Mouse (Mus musculus) limb, embryonic 14.5 days (tissue): Measurements from ENCODE around the gene Trabd2b. TPM values are rescaled to one million over a fixed set of nuclear protein-coding genes. Genes with fewer than 3 reads are reported as not detected.

ENCODE experiments used
- ATAC-seq: fragments of 200-750 bp; cut with Nextera tagmentation; 2 replicates; pipeline ENCODE4 v1.8.0; 2017; ENCODE audit warnings: low read depth, moderate number of reproducible peaks, moderate TSS enrichment; ENCODE audit not compliant: low FRiP score
- DNase-seq: peaks from one replicate; pipeline ENCODE4 v3.0.0-alpha.2; 2015; ENCODE audit warnings: low spot score
- H3K27ac ChIP-seq: fragments of 300-500 bp; sonication (generic); replicated peaks from 2 replicates; pipeline ENCODE4 v1.5.1; 2014; ENCODE audit warnings: low read depth, mild to moderate bottlenecking, low read length, moderate library complexity, mixed read lengths
- H3K27me3 ChIP-seq: fragments of 300-500 bp; sonication (generic); 2 replicates; pipeline ENCODE4 v1.6.1; 2014; ENCODE audit warnings: low read length, mixed read lengths; ENCODE audit not compliant: control insufficient read depth, insufficient read depth
- H3K36me3 ChIP-seq: fragments of 300-500 bp; sonication (generic); 2 replicates; pipeline ENCODE4 v1.6.1; 2014; ENCODE audit warnings: mild to moderate bottlenecking, low read length, moderate library complexity, mixed read lengths; ENCODE audit not compliant: control insufficient read depth, insufficient read depth
- H3K4me1 ChIP-seq: fragments of 300-500 bp; sonication (generic); 2 replicates; pipeline ENCODE4 v1.6.1; 2014; ENCODE audit warnings: antibody characterized with exemption, low read length, mixed read lengths; ENCODE audit not compliant: control insufficient read depth, insufficient read depth
- H3K4me2 ChIP-seq: fragments of 300-500 bp; sonication (generic); replicated peaks from 2 replicates; pipeline ENCODE4 v1.6.1; 2014; ENCODE audit warnings: low read depth, mild to moderate bottlenecking, low read length, moderate library complexity; ENCODE audit not compliant: severe bottlenecking
- H3K4me3 ChIP-seq: fragments of 300-500 bp; sonication (generic); replicated peaks from 2 replicates; pipeline ENCODE4 v1.5.1; 2014; ENCODE audit warnings: low read length
- H3K9ac ChIP-seq: fragments of 300-500 bp; sonication (generic); 2 replicates; pipeline ENCODE4 v1.6.1; 2014; ENCODE audit warnings: mild to moderate bottlenecking, low read depth, low read length, moderate library complexity; ENCODE audit not compliant: severe bottlenecking
- H3K9me3 ChIP-seq: fragments of 300-500 bp; sonication (generic); 2 replicates; pipeline ENCODE4 v1.6.1; 2016; ENCODE audit warnings: low read length; ENCODE audit not compliant: control insufficient read depth
- POLR2A ChIP-seq: fragments of 200-500 bp; IDR thresholded peaks from 2 replicates; pipeline ENCODE4 v1.8.0; 2012; ENCODE audit warnings: inconsistent platforms, mild to moderate bottlenecking, moderate library complexity, borderline replicate concordance; ENCODE audit not compliant: insufficient read depth, insufficient read length; ENCODE audit errors: extremely low read depth
- WGBS: fragments of 180-500 bp; shearing (Covaris S2); extraction: QIAGEN DNeasy Blood & Tissue Kit; methylation state at CpG from one replicate; pipeline ENCODE4 v1.1.7; 2014; 5-methylcytosine and 5-hydroxymethylcytosine counted together
- polyA plus RNA-seq, 2 experiments: library from polyadenylated mRNA; depleted of rRNA in 1 of 2; stranded (reverse) in 1 of 2; unstranded in 1 of 2; fragments of >200 nt; fragmentation: Nextera tagmentation in 1 of 2; extraction: Ambion mirVana in 1 of 2; gene quantifications; 2 replicates each; pipeline versions ENCODE4 v1.2.1 to v1.2.3; 2012 to 2014

The Trabd2b gene
- polyA plus RNA-seq, 2 experiments: 3.6 to 6.2 TPM

GRCm38 (mm10) chr4:114643679-114644208, 237.2 kb downstream of the Trabd2b start:
- ATAC-seq (no peak), DNase-seq (no peak)
- no peak for TF ChIP-seq POLR2A
- Histone ChIP-seq H3K9ac (no peak overlapping the region), H3K27ac (no peak overlapping the region), H3K27me3 (peaks cover 37% of the 10 kb centered on the region), H3K9me3 (no peaks in the 10 kb centered on the region), H3K4me2 (no peak overlapping the region), H3K4me3 (no peak overlapping the region), H3K36me3 (no peaks in the 10 kb centered on the region), H3K4me1 (peaks cover 6% of the 10 kb centered on the region; the same call in 1 of the 2 replicates)
- WGBS: 57% methylated on average over 20 of the region's 20 CpGs

GRCm38 (mm10) chr4:114645341-114645740, 238.8 kb downstream of the Trabd2b start:
- ATAC-seq (no peak), DNase-seq (no peak)
- H3K4me1 ChIP-seq: peaks cover 6% of the 10 kb centered on the region; the same call in 1 of the 2 replicates
- H3K27ac ChIP-seq: no peak overlapping the region
- no peak for TF ChIP-seq POLR2A
- H3K9me3 ChIP-seq: no peaks in the 10 kb centered on the region
- peaks cover 45% of the 10 kb centered on the region for H3K27me3 ChIP-seq
- H3K4me2 ChIP-seq: no peak overlapping the region
- H3K36me3 ChIP-seq: no peaks in the 10 kb centered on the region
- H3K9ac ChIP-seq: no peak overlapping the region
- no peak overlapping the region for H3K4me3 ChIP-seq

- Histone ChIP-seq H3K4me3 (no peak overlapping the region), H3K36me3 (no peaks in the 10 kb centered on the region), H3K4me1 (peaks cover 6% of the 10 kb centered on the region; the same call in 1 of the 2 replicates), H3K9ac (no peak overlapping the region), H3K27ac (no peak overlapping the region), H3K4me2 (no peak overlapping the region), H3K9me3 (no peaks in the 10 kb centered on the region), H3K27me3 (peaks cover 51% of the 10 kb centered on the region)
- WGBS: 24% methylated on average over 13 of the region's 13 CpGs
- DNase-seq: no peak
- no peak for ATAC-seq
- no peak for TF ChIP-seq POLR2A
Observed at GRCm38 (mm10) chr4:114646825-114647681, 240.5 kb downstream of the Trabd2b start.

GRCm38 (mm10) chr4:114647689-114648088, 241.2 kb downstream of the Trabd2b start:
- ATAC-seq: no peak
- no peak overlapping the region for H3K27ac ChIP-seq
- H3K36me3 ChIP-seq: no peaks in the 10 kb centered on the region
- peaks cover 48% of the 10 kb centered on the region for H3K27me3 ChIP-seq
- peaks cover 6% of the 10 kb centered on the region; the same call in 1 of the 2 replicates for H3K4me1 ChIP-seq
- no peak for TF ChIP-seq POLR2A
- WGBS: 7% methylated on average over 4 of the region's 4 CpGs
- no peaks in the 10 kb centered on the region for H3K9me3 ChIP-seq
- H3K9ac ChIP-seq: no peak overlapping the region
- H3K4me2 ChIP-seq: no peak overlapping the region
- peak; percentile 64 for DNase-seq
- H3K4me3 ChIP-seq: no peak overlapping the region

- peaks cover 46% of the 10 kb centered on the region for H3K27me3 ChIP-seq
- no peak overlapping the region for H3K9ac ChIP-seq
- ATAC-seq (no peak), DNase-seq (no peak)
- 10% methylated on average over 28 of the region's 28 CpGs for WGBS
- H3K4me2 ChIP-seq: no peak overlapping the region; the same call in 1 of the 2 replicates
- no peak for TF ChIP-seq POLR2A
- no peak overlapping the region for H3K4me3 ChIP-seq
- no peaks in the 10 kb centered on the region for H3K9me3 ChIP-seq
- no peak overlapping the region for H3K27ac ChIP-seq
- H3K36me3 ChIP-seq: no peaks in the 10 kb centered on the region
- H3K4me1 ChIP-seq: peaks cover 6% of the 10 kb centered on the region; the same call in 1 of the 2 replicates
Observed at GRCm38 (mm10) chr4:114648532-114649074, 242.1 kb downstream of the Trabd2b start.
